Mouse (Mus musculus) layer of hippocampus, adult 8-10 months (tissue): ENCODE results near the gene B4galt5. TPM values are rescaled to one million over a fixed set of nuclear protein-coding genes. Genes with fewer than 3 reads are reported as not detected.

ENCODE experiments used
- DNase-seq, 2 experiments: peaks; one replicate each; pipeline ENCODE4 v3.0.0; 2022; ENCODE audit warnings: low spot score in 2 of 2
- total RNA-seq, 4 experiments: library from RNA; stranded (reverse); gene quantifications; 2 replicates each; pipeline ENCODE4 v1.2.4; 2022

Gene B4galt5
- total RNA-seq, 4 experiments from 2014 or later = 34.6 to 43.0 (median 39.7) TPM

DNA sequence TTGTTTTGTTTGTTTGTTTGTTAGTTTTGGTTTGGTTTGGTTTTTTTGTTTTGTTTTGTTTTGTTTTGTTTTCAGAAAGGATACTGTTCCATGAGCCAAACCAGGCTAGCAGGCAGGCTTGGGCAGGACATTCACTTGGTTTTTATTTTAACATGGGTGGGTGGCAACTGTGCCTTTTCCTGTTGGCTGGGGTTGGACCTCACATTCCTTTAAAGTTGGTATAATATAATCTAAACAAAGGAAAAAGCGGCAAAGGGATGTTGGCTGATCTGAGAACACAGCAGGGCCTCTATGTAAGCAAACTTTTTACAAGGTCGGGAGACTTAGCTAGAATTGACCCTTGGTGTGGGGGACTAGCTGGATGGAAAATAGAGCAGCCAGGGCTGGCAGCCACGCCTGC is 91.2 kb downstream of the B4galt5 start:
- DNase-seq = no peak

DNA sequence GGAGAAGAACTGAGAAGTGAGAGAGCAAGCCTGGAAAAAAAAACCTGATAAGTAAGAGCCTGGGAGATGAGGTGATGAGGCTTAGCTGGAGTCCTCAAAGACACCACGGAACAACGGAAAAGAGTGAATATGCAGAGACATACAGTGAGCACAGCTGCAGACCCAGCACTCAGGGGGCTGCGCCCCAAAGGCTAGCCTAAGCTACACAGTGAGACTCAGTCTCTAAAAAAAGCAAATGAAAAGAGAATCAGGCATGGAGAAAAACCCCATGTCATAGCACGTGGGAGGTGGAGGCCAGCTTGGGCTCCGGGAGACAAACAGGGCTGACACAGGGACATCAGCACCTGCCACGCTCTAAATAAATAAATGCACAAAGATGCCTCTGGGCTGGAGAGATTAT is 94.2 kb downstream of the B4galt5 start:
- no peak for DNase-seq

- DNase-seq = no peak
Observed at GRCm38 (mm10) chr2:167254185-167254584, 94.8 kb downstream of the B4galt5 start.

DNA sequence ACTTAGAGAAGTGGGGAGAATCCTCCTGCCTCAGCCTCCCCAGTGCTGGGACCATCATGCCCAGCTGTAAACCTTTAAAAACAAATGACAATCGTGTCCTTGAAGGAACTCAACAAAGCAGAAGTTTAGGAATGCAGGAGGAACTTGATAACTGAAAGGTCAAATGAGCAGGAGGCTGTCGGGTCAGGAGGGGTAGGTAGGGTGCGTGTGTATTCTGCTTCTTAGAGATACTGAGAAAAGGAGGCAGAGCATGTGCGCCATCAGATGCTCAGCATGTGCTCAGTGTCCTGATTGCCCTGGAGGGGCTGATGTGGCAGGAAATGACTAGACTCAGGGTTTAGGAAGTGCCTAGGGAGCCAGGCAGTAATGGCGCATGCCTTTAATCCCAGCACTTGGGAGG is 95.5 kb downstream of the B4galt5 start:
- DNase-seq = no peak

GRCm38 (mm10) chr2:167252057-167252687 is 96.8 kb downstream of the B4galt5 start:
- no peak for DNase-seq

GRCm38 (mm10) chr2:167250736-167251337 is 98.1 kb downstream of the B4galt5 start:
- no peak for DNase-seq

DNA sequence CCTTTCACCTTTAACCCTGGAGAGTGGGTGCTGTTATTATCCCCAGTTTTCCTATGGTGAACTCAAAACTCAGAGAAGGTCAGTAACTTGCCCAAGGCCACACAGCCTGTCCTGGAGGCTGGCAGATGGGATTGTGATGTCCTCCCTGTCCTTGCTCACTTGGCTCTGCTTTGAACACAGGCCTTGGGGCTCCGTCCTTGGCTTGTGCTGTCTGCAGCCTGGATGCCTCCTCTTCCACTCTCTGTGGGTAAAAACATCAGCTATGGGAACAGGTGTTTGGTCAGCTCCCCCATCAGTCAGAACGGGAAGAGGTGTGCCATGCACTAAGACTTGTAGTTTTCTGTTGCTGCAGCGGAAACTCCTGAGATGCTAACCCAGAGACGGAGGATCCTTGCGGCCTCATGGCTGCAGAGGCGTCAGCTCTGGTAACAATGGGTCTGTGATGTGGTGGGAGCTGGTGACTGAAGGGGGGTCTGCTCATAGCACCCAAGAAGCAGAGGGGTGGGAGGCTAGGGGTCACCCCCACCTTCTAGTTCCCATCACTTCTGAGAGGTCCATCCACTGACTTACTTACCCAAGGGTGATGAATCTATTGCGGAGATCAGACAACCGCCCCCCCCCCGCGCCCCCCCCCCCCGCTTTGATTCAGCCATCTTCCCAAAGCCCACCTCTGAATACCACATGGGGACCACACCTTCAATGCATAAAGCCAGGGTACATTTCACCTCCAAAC is 98.8 kb downstream of the B4galt5 start:
- DNase-seq = no peak

- DNase-seq = no peak
Observed at GRCm38 (mm10) chr2:167249591-167249990, 99.4 kb downstream of the B4galt5 start.

Other genes with a start within 250 kb of the B4galt5 start
- gene Kcnb1, start 159.0 kb downstream of the B4galt5 start, total RNA-seq = 100 to 1,000 TPM in 2 of 4 experiments, 10 to 100 TPM in 2; 90.7 to 118 (median 104) TPM
- gene Ptgis, start 108.6 kb downstream of the B4galt5 start, total RNA-seq = 1 to 10 TPM; 1.7 to 2.2 (median 1.7) TPM
- 10 to 100 TPM; 31.5 to 39.0 (median 35.7) TPM for gene Slc9a8, start 72.5 kb upstream of the B4galt5 start, total RNA-seq
- 10 to 100 TPM; 52.1 to 56.4 (median 52.9) TPM for gene Rnf114, start 143.5 kb upstream of the B4galt5 start, total RNA-seq
- 10 to 100 TPM; 70.1 to 86.1 (median 77.0) TPM for gene Spata2, start 143.7 kb upstream of the B4galt5 start, total RNA-seq
- 1 to 10 TPM in 1 of 4 experiments, under 1 TPM in 3; 0.28 to 1.1 (median 0.53) TPM for gene Snai1, start 189.0 kb upstream of the B4galt5 start, total RNA-seq